20 mouse cellular contexts compared by ENCODE assay signal in the genomic region with DNA sequence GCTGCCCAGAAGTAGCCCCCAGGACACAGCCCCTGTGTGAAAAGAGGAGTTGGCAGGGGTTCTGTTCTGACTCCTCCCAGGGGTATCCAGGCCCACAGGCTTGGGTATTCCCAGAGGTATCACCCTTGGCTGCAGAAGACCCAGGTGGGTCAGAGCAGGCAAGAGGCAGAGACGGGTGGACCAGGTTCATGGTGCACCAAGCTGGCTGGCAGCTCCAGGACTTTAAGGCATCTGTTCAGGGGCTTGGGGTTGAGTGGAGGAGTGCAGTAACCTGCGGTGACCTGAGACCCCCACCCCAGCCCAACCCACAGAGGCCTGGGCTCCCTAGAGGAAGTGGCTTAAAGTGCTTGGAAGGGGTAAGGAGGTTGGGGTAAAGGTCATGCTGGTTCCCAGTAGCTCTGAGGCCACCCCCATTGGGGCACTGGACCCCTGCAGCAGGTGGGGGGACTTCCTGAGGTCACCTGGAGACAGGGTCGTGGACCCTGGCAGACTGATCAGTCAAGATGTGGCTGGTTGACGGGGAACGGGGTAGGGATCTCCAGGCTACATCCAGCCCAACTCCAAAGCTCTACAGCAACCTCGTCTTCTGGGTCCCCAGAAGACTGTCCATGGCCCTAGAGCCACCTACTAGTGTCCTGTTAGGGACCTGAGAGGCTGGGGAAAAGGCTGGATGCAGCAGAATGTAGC. TPM values are rescaled to one million over a fixed set of nuclear protein-coding genes. Genes with fewer than 3 reads are reported as not detected.
"Had no signal": no experiment of that assay in that cellular context is flagged by ENCODE, and none has a peak within 500 bp of the region (broad histone marks: within the 10 kb centered on the region; RNA-seq: fewer than 3 reads in every experiment).

No protein-coding gene starts in this region.

- H3K27ac ChIP-seq: liver, embryonic 12.5 days; neural tube, embryonic 15.5 days; stomach, embryonic 15.5 days had no signal

- H3K4me3 ChIP-seq: liver, embryonic 12.5 days; myocyte; neural tube, embryonic 15.5 days; stomach, embryonic 15.5 days had no signal

- DNase-seq: kidney, adult 8-10 months; kidney, postnatal 25 days; layer of hippocampus, postnatal 36 days; lung, embryonic 14.5 days; lung, postnatal 10 days; lung, postnatal 4 days; right cerebral cortex, postnatal 4 days; spleen, adult 18-20 months had no signal

- H3K9me3 ChIP-seq: liver, embryonic 12.5 days; neural tube, embryonic 15.5 days; stomach, embryonic 15.5 days had no signal

- H3K27me3 ChIP-seq: neural tube, embryonic 15.5 days; stomach, embryonic 15.5 days had no signal

- H3K9ac ChIP-seq: liver, embryonic 12.5 days; lung, embryonic 14.5 days; neural tube, embryonic 15.5 days; stomach, embryonic 15.5 days had no signal

- H3K4me2 ChIP-seq: liver, embryonic 12.5 days; lung, embryonic 14.5 days; neural tube, embryonic 15.5 days; stomach, embryonic 15.5 days had no signal

RNA-seq across cellular contexts. Expression of gene Ccdc188, which starts 3.3 kb away (rescaled TPM):
- total RNA-seq: layer of hippocampus, postnatal 36 days; left cerebral cortex, adult 8-10 months; left cerebral cortex, postnatal 25 days; megakaryocyte, adult 5-6 weeks had no signal
- polyA plus RNA-seq: intestine, postnatal 0 days; kidney, embryonic 16.5 days; limb, embryonic 14.5 days; liver, embryonic 12.5 days; liver, embryonic 16.5 days; lung, embryonic 14.5 days; myocyte; neural tube, embryonic 11.5 days; neural tube, embryonic 15.5 days; stomach, embryonic 15.5 days had no signal

RNA-seq across cellular contexts. Expression of gene Gm49776, which starts 37.1 kb away (rescaled TPM):
- total RNA-seq: layer of hippocampus, postnatal 36 days; left cerebral cortex, adult 8-10 months; megakaryocyte, adult 5-6 weeks had no signal
- polyA plus RNA-seq: kidney, embryonic 16.5 days; liver, embryonic 12.5 days; liver, embryonic 16.5 days had no signal
